Comparison of ENCODE assay signal across 21 mouse cellular contexts in the genomic region with DNA sequence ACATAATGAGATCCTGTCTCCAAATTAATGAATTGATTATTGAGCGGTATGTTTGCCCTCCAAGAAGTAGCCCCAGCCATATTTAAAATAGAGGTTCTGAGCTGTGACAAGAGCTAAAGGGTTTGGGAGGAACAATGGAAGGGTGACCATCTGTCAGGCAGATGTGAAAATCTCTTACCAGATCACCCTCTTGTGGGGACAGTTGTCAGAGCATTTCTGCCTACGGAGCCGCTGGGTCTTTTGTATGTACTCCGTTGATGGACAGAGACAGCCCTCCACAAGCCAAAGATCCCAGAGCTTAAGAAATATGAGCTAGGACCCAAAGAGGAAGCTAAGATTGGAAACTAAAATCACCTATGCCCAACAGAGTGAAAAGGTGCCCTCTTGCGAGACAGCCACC.
DNase-seq lines count a peak whose midpoint lies in the region; ATAC-seq and TF ChIP-seq lines count a peak whose summit lies in the region.
"Had no signal": no experiment of that assay in that cellular context is flagged by ENCODE, and none has a peak within 500 bp of the region (broad histone marks: within the 10 kb centered on the region; RNA-seq: fewer than 3 reads in every experiment).

No protein-coding gene starts in this region.

- no peaks in the 10 kb centered on the region for H3K36me3 ChIP-seq in forebrain, embryonic 12.5 days (replicated peaks)
- no peaks in the 10 kb centered on the region for H3K36me3 ChIP-seq in forebrain, embryonic 15.5 days
- H3K36me3 ChIP-seq in lung, embryonic 14.5 days (ENCODE audit: insufficient read depth) = no peaks in the 10 kb centered on the region
- H3K36me3 ChIP-seq in midbrain, embryonic 11.5 days (ENCODE audit: control insufficient read depth, insufficient read depth, low read length) = no peaks in the 10 kb centered on the region
- H3K36me3 ChIP-seq: limb, embryonic 13.5 days; liver, embryonic 15.5 days; stomach, embryonic 15.5 days had no signal

- H3K4me1 ChIP-seq in forebrain, embryonic 12.5 days = peaks cover 29% of the 10 kb centered on the region
- peaks cover 10% of the 10 kb centered on the region; the same call in 1 of the 2 replicates for H3K4me1 ChIP-seq in forebrain, embryonic 15.5 days
- H3K4me1 ChIP-seq in lung, embryonic 14.5 days (ENCODE audit: insufficient read depth) = no peaks in the 10 kb centered on the region
- peaks cover 16% of the 10 kb centered on the region for H3K4me1 ChIP-seq in midbrain, embryonic 11.5 days (ENCODE audit: control insufficient read depth, insufficient read depth, low read length)
- H3K4me1 ChIP-seq: liver, embryonic 15.5 days; megakaryocyte, embryonic 14.5 days; stomach, embryonic 15.5 days had no signal

- 0 out of 2 replicates have a peak, but pooled peaks have one; percentile 5 for TF ChIP-seq CTCF in lung, embryonic 14.5 days (IDR thresholded peaks at IDR 0.05; ENCODE audit: low read depth)

- H3K4me2 ChIP-seq in forebrain, embryonic 12.5 days = 0 out of 2 replicates have a peak overlapping the region, but pooled peaks have one; percentile 6
- H3K4me2 ChIP-seq in forebrain, embryonic 15.5 days (replicated peaks) = no peak overlapping the region
- no peak overlapping the region for H3K4me2 ChIP-seq in lung, embryonic 14.5 days
- H3K4me2 ChIP-seq in midbrain, embryonic 11.5 days = no peak overlapping the region
- H3K4me2 ChIP-seq: heart, embryonic 11.5 days; limb, embryonic 13.5 days; liver, embryonic 15.5 days; stomach, embryonic 15.5 days had no signal

- H3K27ac ChIP-seq in forebrain, embryonic 12.5 days = no peak overlapping the region
- no peak overlapping the region for H3K27ac ChIP-seq in forebrain, embryonic 15.5 days (replicated peaks)
- no peak overlapping the region for H3K27ac ChIP-seq in lung, embryonic 14.5 days (ENCODE audit: low read depth)
- H3K27ac ChIP-seq in midbrain, embryonic 11.5 days (ENCODE audit: low read depth, low read length) = no peak overlapping the region
- H3K27ac ChIP-seq: limb, embryonic 13.5 days; liver, embryonic 15.5 days; stomach, embryonic 15.5 days had no signal

- no peak overlapping the region for H3K4me3 ChIP-seq in forebrain, embryonic 12.5 days (replicated peaks)
- no peak overlapping the region for H3K4me3 ChIP-seq in forebrain, embryonic 15.5 days
- no peak overlapping the region for H3K4me3 ChIP-seq in lung, embryonic 14.5 days (ENCODE audit: low read depth, low read length)
- H3K4me3 ChIP-seq in midbrain, embryonic 11.5 days (ENCODE audit: low read depth, low read length) = no peak overlapping the region
- H3K4me3 ChIP-seq: limb, embryonic 13.5 days; liver, embryonic 15.5 days; megakaryocyte, embryonic 14.5 days; stomach, embryonic 15.5 days had no signal

- no peaks in the 10 kb centered on the region for H3K9me3 ChIP-seq in forebrain, embryonic 12.5 days
- H3K9me3 ChIP-seq in forebrain, embryonic 15.5 days = no peaks in the 10 kb centered on the region
- no peaks in the 10 kb centered on the region for H3K9me3 ChIP-seq in lung, embryonic 14.5 days (ENCODE audit: low read depth, low read length)
- H3K9me3 ChIP-seq in midbrain, embryonic 11.5 days (ENCODE audit: control insufficient read depth, low read length) = no peaks in the 10 kb centered on the region
- H3K9me3 ChIP-seq: limb, embryonic 13.5 days; liver, embryonic 15.5 days; megakaryocyte, embryonic 14.5 days; stomach, embryonic 15.5 days had no signal

- no peak for DNase-seq in lung, embryonic 14.5 days
- DNase-seq in lung, postnatal 36 days = no peak
- peak; percentile 91 for DNase-seq in midbrain, embryonic 11.5 days (ENCODE audit: low spot score, missing footprints)
- no peak for DNase-seq in right cerebral cortex, postnatal 4 days
- DNase-seq in urinary bladder, postnatal 36 days (ENCODE audit: low spot score in 2 of 2) = no peak
- DNase-seq in yolk sac, embryonic 10.5 days (ENCODE audit: low spot score) = no peak
- DNase-seq: adrenal gland, postnatal 10 days; cerebellum, adult 11-12 months; cerebellum, postnatal 36 days; gastrocnemius, postnatal 36 days; kidney, adult 8-10 months; kidney, postnatal 25 days; lung, postnatal 10 days; spleen, adult 18-20 months had no signal

- WGBS in forebrain, embryonic 12.5 days = 17% methylated on average over 5 of the region's 5 CpGs
- 38% methylated on average over 5 of the region's 5 CpGs for WGBS in forebrain, embryonic 15.5 days
- 75% methylated on average over 5 of the region's 5 CpGs for WGBS in lung, embryonic 14.5 days
- 30% methylated on average over 5 of the region's 5 CpGs for WGBS in midbrain, embryonic 11.5 days

- H3K9ac ChIP-seq in forebrain, embryonic 12.5 days = no peak overlapping the region
- H3K9ac ChIP-seq in forebrain, embryonic 15.5 days (replicated peaks) = no peak overlapping the region
- H3K9ac ChIP-seq in lung, embryonic 14.5 days = no peak overlapping the region
- no peak overlapping the region for H3K9ac ChIP-seq in midbrain, embryonic 11.5 days (ENCODE audit: low read length)
- H3K9ac ChIP-seq: limb, embryonic 13.5 days; liver, embryonic 15.5 days; stomach, embryonic 15.5 days had no signal

- peaks cover 44% of the 10 kb centered on the region for H3K27me3 ChIP-seq in forebrain, embryonic 12.5 days
- H3K27me3 ChIP-seq in forebrain, embryonic 15.5 days = peaks cover 7% of the 10 kb centered on the region; the same call in 1 of the 2 replicates
- H3K27me3 ChIP-seq in lung, embryonic 14.5 days (ENCODE audit: insufficient read depth, low read length) = no peaks in the 10 kb centered on the region
- 0 out of 2 replicates have a peak, but pooled peaks cover 7% of the 10 kb centered on the region for H3K27me3 ChIP-seq in midbrain, embryonic 11.5 days (ENCODE audit: control insufficient read depth, insufficient read depth, low read length)
- H3K27me3 ChIP-seq: liver, embryonic 15.5 days; stomach, embryonic 15.5 days had no signal

- no peak for ATAC-seq in forebrain, embryonic 12.5 days (ENCODE audit: low FRiP score)
- no peak for ATAC-seq in forebrain, embryonic 15.5 days (replicated peaks)
- ATAC-seq in lung, embryonic 14.5 days (ENCODE audit: insufficient read depth) = no peak
- no peak for ATAC-seq in midbrain, embryonic 11.5 days (ENCODE audit: low FRiP score)
